Mouse (Mus musculus): ENCODE data around the gene Bpifc.
A peak's percentile ranks its signal among the peaks of the same experiment; 100 is the strongest.
"Not testable (repeated sequence)": the region's sequence is repeated elsewhere in the genome, so short reads cannot be mapped to it uniquely, and the experiment has no call there.

The Bpifc gene

GRCm38 (mm10) chr10:86011781-86012180 is at the start of gene Bpifc:
TSS of gene Bpifc (minus strand) at chr10:86011895.
- no peak for DNase-seq (ENCODE audit: low read depth, low spot score)

- peak; percentile 19 for DNase-seq (ENCODE audit: low read depth, low spot score)
Measured at GRCm38 (mm10) chr10:86060267-86060666, 48.6 kb upstream of the Bpifc start.

GRCm38 (mm10) chr10:86057712-86058111 is 46.0 kb upstream of the Bpifc start:
- no peak for DNase-seq (ENCODE audit: low read depth, low spot score)

- DNase-seq (ENCODE audit: low read depth, low spot score): no peak
Measured at GRCm38 (mm10) chr10:86057286-86057685, 45.6 kb upstream of the Bpifc start.

GRCm38 (mm10) chr10:86056297-86056903 is 44.7 kb upstream of the Bpifc start:
- DNase-seq (ENCODE audit: low read depth, low spot score): no peak

GRCm38 (mm10) chr10:86052818-86053522 is 41.3 kb upstream of the Bpifc start:
- DNase-seq (ENCODE audit: low read depth, low spot score): no peak

GRCm38 (mm10) chr10:86050522-86050921 is 38.8 kb upstream of the Bpifc start:
- no peak for DNase-seq (ENCODE audit: low read depth, low spot score)

- no peak for DNase-seq (ENCODE audit: low read depth, low spot score)
Measured at GRCm38 (mm10) chr10:86047786-86048185, 36.1 kb upstream of the Bpifc start.

- DNase-seq (ENCODE audit: low read depth, low spot score): no peak
Measured at GRCm38 (mm10) chr10:86046371-86046770, 34.7 kb upstream of the Bpifc start.

- DNase-seq (ENCODE audit: low read depth, low spot score): no peak
Measured at GRCm38 (mm10) chr10:86044066-86044465, 32.4 kb upstream of the Bpifc start.

- no peak for DNase-seq (ENCODE audit: low read depth, low spot score)
Measured at GRCm38 (mm10) chr10:86043651-86044050, 32.0 kb upstream of the Bpifc start.

- no peak for DNase-seq (ENCODE audit: low read depth, low spot score)
Measured at GRCm38 (mm10) chr10:86034007-86034728, 22.5 kb upstream of the Bpifc start.

GRCm38 (mm10) chr10:86032517-86032916 is 20.8 kb upstream of the Bpifc start:
- no peak for DNase-seq (ENCODE audit: low read depth, low spot score)

GRCm38 (mm10) chr10:86030743-86031142 is 19.0 kb upstream of the Bpifc start:
- no peak for DNase-seq (ENCODE audit: low read depth, low spot score)

- not testable (repeated sequence) for DNase-seq (ENCODE audit: low read depth, low spot score)
Measured at GRCm38 (mm10) chr10:86026807-86027206, 15.1 kb upstream of the Bpifc start.

- DNase-seq (ENCODE audit: low read depth, low spot score): no peak
Measured at GRCm38 (mm10) chr10:86026354-86026753, 14.7 kb upstream of the Bpifc start.

- DNase-seq (ENCODE audit: low read depth, low spot score): no peak
Measured at GRCm38 (mm10) chr10:86025906-86026305, 14.2 kb upstream of the Bpifc start.

GRCm38 (mm10) chr10:86023149-86023548 is 11.5 kb upstream of the Bpifc start:
- DNase-seq (ENCODE audit: low read depth, low spot score): no peak

- DNase-seq (ENCODE audit: low read depth, low spot score): no peak
Measured at GRCm38 (mm10) chr10:86022474-86022816, 10.8 kb upstream of the Bpifc start.

- DNase-seq (ENCODE audit: low read depth, low spot score): peak; percentile 85
Measured at GRCm38 (mm10) chr10:86021749-86022473, 10.2 kb upstream of the Bpifc start, which contains the start of gene Fbxo7. TSS of gene Fbxo7 (plus strand) at chr10:86021972.

- no peak for DNase-seq (ENCODE audit: low read depth, low spot score)
Measured at GRCm38 (mm10) chr10:86021408-86021748, 9.7 kb upstream of the Bpifc start.

GRCm38 (mm10) chr10:86018813-86019212 is 7.1 kb upstream of the Bpifc start:
- DNase-seq (ENCODE audit: low read depth, low spot score): no peak
